Mouse (Mus musculus) testis, adult 2 months (tissue): Measurements from ENCODE around the gene Gm20388.

Experiments used
- CTCF ChIP-seq: fragments of 200-500 bp; IDR thresholded peaks from 2 replicates; pipeline ENCODE4 v1.5.1; 2012; ENCODE audit warnings: low read depth, mild to moderate bottlenecking, inconsistent platforms, low read length, moderate library complexity; ENCODE audit not compliant: control insufficient read depth, insufficient read depth, insufficient replicate concordance
- POLR2A ChIP-seq: fragments of 200-500 bp; IDR thresholded peaks from 2 replicates; pipeline ENCODE4 v1.6.1; 2012; ENCODE audit warnings: low read depth, mild to moderate bottlenecking, inconsistent platforms, low read length, moderate library complexity; ENCODE audit not compliant: control insufficient read depth

GRCm38 (mm10) chr8:121424080-121424479 is 1513.4 kb downstream of the Gm20388 start:
- TF ChIP-seq CTCF = no peak
- no peak for TF ChIP-seq POLR2A
